Mouse (Mus musculus) stomach, embryonic 15.5 days (tissue): ENCODE measurements around the gene H2al1h. TPM values are rescaled to one million over a fixed set of nuclear protein-coding genes. Genes with fewer than 3 reads are reported as not detected.
"Not testable (repeated sequence)": the region's sequence is repeated elsewhere in the genome, so short reads cannot be mapped to it uniquely, and the experiment has no call there.

ENCODE experiments used
- ATAC-seq: fragments of 200-750 bp; cut with Nextera tagmentation; 2 replicates; pipeline ENCODE4 v1.8.0; 2017; ENCODE audit warnings: low read depth, moderate number of reproducible peaks, moderate TSS enrichment; ENCODE audit not compliant: insufficient read depth, low FRiP score
- H3K27ac ChIP-seq: fragments of 300-500 bp; sonication (generic); 2 replicates; pipeline ENCODE4 v1.5.1; 2015; ENCODE audit warnings: mild to moderate bottlenecking, inconsistent platforms
- H3K27me3 ChIP-seq: fragments of 300-500 bp; sonication (generic); replicated peaks from 2 replicates; pipeline ENCODE4 v1.6.1; 2015; ENCODE audit warnings: inconsistent platforms
- H3K36me3 ChIP-seq: fragments of 300-500 bp; sonication (generic); 2 replicates; pipeline ENCODE4 v1.6.1; 2015; ENCODE audit warnings: inconsistent platforms
- H3K4me1 ChIP-seq: fragments of 300-500 bp; sonication (generic); 2 replicates; pipeline ENCODE4 v1.6.1; 2015; ENCODE audit warnings: inconsistent platforms
- H3K4me2 ChIP-seq: fragments of 300-500 bp; sonication (generic); 2 replicates; pipeline ENCODE4 v1.6.1; 2015; ENCODE audit warnings: mild to moderate bottlenecking, inconsistent platforms
- H3K4me3 ChIP-seq: fragments of 300-500 bp; sonication (generic); replicated peaks from 2 replicates; pipeline ENCODE4 v1.5.1; 2015; ENCODE audit warnings: inconsistent platforms
- H3K9ac ChIP-seq: fragments of 300-500 bp; sonication (generic); 2 replicates; pipeline ENCODE4 v1.6.1; 2015; ENCODE audit warnings: inconsistent platforms
- H3K9me3 ChIP-seq: fragments of 300-500 bp; sonication (generic); 2 replicates; pipeline ENCODE4 v1.6.1; 2016; ENCODE audit warnings: inconsistent platforms
- WGBS: fragments of 180-500 bp; shearing (Covaris S2); methylation state at CpG from one replicate; pipeline ENCODE4 v1.1.7; 2015; 5-methylcytosine and 5-hydroxymethylcytosine counted together
- polyA plus RNA-seq: library from polyadenylated mRNA; unstranded; fragments of >200 nt; fragmentation: Nextera tagmentation; extraction: Ambion mirVana; gene quantifications from 2 replicates; pipeline ENCODE4 v1.2.1, GENCODE M21; 2015

H2al1h gene
- polyA plus RNA-seq: not detected in 2 replicates

DNA sequence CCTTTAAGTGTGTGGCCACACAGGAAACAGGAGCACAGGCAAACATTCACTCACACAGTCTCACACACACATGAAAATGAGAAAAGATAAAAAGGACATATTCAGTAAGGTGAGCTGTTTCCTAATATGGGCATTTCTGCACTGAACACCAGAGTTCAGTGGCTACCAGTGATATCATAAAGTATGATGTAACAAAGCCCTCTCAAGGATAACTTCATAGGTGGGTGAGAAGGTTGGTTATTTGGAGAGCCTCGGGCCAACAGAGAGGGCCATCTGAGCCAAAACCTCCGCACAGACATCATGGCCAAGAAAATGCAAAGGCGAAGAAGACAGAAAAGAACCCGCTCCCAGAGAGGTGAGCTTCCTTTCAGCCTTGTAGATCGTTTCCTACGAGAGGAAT is at the start of gene H2al1h:
TSS of gene H2al1h (plus strand) at position 301 of the 400 bp plus-strand sequence.
- not testable (repeated sequence) for ATAC-seq, H3K9ac ChIP-seq, H3K27me3 ChIP-seq, H3K36me3 ChIP-seq, H3K27ac ChIP-seq, H3K9me3 ChIP-seq, H3K4me1 ChIP-seq, H3K4me3 ChIP-seq, H3K4me2 ChIP-seq
- no CpG with 5 or more reads among the region's 6 CpGs for WGBS

- Histone ChIP-seq H3K27me3 (no peaks in the 10 kb centered on the region), H3K9me3 (no peaks in the 10 kb centered on the region), H3K27ac (no peak overlapping the region), H3K4me3 (no peak overlapping the region), H3K36me3 (no peaks in the 10 kb centered on the region), H3K4me1 (no peaks in the 10 kb centered on the region), H3K9ac (no peak overlapping the region), H3K4me2 (no peak overlapping the region)
- ATAC-seq: no peak
- WGBS: 68% methylated on average over 3 of the region's 3 CpGs
Observed at GRCm38 (mm10) chrX:11273190-11273589, 48.1 kb upstream of the H2al1h start.

DNA sequence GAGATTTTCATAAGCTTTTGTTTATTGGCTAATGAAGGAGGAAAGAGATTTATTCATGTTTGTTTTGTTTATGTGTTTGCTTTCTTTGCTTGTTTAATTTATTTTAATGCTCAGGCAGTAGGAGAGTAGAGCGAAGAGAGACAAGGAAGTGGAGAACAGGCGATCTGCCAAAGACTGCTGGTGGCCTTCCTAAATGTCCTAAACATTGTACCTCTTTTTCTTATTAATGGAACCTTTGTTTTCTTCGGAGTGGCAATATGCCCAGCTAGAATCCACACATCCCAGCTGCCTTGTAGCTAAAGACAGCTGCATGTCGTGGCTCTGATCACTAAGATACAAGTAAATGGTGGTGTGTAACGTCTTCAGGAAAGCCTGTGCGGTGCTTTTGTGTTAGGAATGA is 44.2 kb upstream of the H2al1h start:
- no peaks in the 10 kb centered on the region for H3K4me1 ChIP-seq
- no peak overlapping the region for H3K9ac ChIP-seq
- H3K9me3 ChIP-seq: no peaks in the 10 kb centered on the region
- no peak for ATAC-seq
- no peaks in the 10 kb centered on the region for H3K27me3 ChIP-seq
- no peak overlapping the region for H3K27ac ChIP-seq
- 66% methylated on average over 6 of the region's 6 CpGs for WGBS
- H3K36me3 ChIP-seq: no peaks in the 10 kb centered on the region
- no peak overlapping the region for H3K4me3 ChIP-seq
- no peak overlapping the region for H3K4me2 ChIP-seq

DNA sequence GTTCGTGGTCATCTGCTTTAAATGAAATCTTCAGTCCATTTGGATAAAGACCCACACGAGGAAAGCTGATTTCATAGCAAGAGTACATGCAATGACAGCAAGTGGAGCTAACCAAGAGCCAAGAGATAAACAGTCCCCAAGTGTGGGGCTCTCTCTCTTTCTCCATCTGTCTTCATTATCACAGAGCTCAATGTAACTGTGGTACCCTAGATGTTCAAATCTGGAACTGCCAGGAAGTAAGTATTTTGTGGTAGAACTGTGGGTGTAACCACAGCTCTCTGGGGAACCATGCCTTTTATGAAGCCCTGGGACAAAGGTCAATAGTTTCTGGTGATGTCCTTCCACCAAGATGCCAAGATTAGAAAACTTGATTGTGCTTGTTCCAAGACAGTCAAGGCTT is 40.6 kb upstream of the H2al1h start:
- H3K4me1 ChIP-seq: no peaks in the 10 kb centered on the region
- H3K4me3 ChIP-seq: no peak overlapping the region
- no peaks in the 10 kb centered on the region for H3K9me3 ChIP-seq
- no peaks in the 10 kb centered on the region for H3K27me3 ChIP-seq
- H3K4me2 ChIP-seq: no peak overlapping the region
- no peak overlapping the region for H3K27ac ChIP-seq
- H3K36me3 ChIP-seq: no peaks in the 10 kb centered on the region
- no peak for ATAC-seq
- WGBS: 68% methylated on average over 2 of the region's 2 CpGs
- H3K9ac ChIP-seq: no peak overlapping the region

GRCm38 (mm10) chrX:11288306-11288882 is 32.9 kb upstream of the H2al1h start:
- Histone ChIP-seq H3K9me3 (no peaks in the 10 kb centered on the region), H3K27ac (no peak overlapping the region), H3K4me3 (no peak overlapping the region), H3K27me3 (0 out of 2 replicates have a peak, but pooled peaks cover 5% of the 10 kb centered on the region), H3K4me2 (no peak overlapping the region), H3K9ac (no peak overlapping the region), H3K36me3 (no peaks in the 10 kb centered on the region), H3K4me1 (0 out of 2 replicates have a peak, but pooled peaks cover 3% of the 10 kb centered on the region)
- WGBS: 46% methylated on average over 14 of the region's 14 CpGs
- ATAC-seq: no peak

- H3K4me2 ChIP-seq: no peak overlapping the region
- H3K9ac ChIP-seq: no peak overlapping the region
- H3K4me3 ChIP-seq: no peak overlapping the region
- no peak for ATAC-seq
- no peaks in the 10 kb centered on the region for H3K36me3 ChIP-seq
- 0 out of 2 replicates have a peak, but pooled peaks cover 5% of the 10 kb centered on the region for H3K27me3 ChIP-seq
- H3K9me3 ChIP-seq: no peaks in the 10 kb centered on the region
- H3K27ac ChIP-seq: no peak overlapping the region
- H3K4me1 ChIP-seq: 0 out of 2 replicates have a peak, but pooled peaks cover 3% of the 10 kb centered on the region
- WGBS: 74% methylated on average over 4 of the region's 4 CpGs
Observed at GRCm38 (mm10) chrX:11289244-11289643, 32.0 kb upstream of the H2al1h start.

GRCm38 (mm10) chrX:11298957-11299356 is 22.3 kb upstream of the H2al1h start, which contains the start of gene H2al1a:
H2al1a (plus strand) TSS chrX:11299257.
- H3K4me1 ChIP-seq, H3K4me3 ChIP-seq, H3K9ac ChIP-seq, ATAC-seq, H3K9me3 ChIP-seq, H3K36me3 ChIP-seq, H3K27me3 ChIP-seq, H3K4me2 ChIP-seq, H3K27ac ChIP-seq: not testable (repeated sequence)
- no CpG with 5 or more reads among the region's 3 CpGs for WGBS

GRCm38 (mm10) chrX:11302132-11302531 is 19.2 kb upstream of the H2al1h start, which contains the start of gene H2al1b:
H2al1b (plus strand) TSS chrX:11302432.
- H3K27me3 ChIP-seq, ATAC-seq, H3K36me3 ChIP-seq, H3K4me3 ChIP-seq, H3K4me1 ChIP-seq, H3K4me2 ChIP-seq, H3K27ac ChIP-seq, H3K9ac ChIP-seq, H3K9me3 ChIP-seq: not testable (repeated sequence)
- WGBS: 91% methylated on average over 1 of the region's 3 CpGs

- H3K9ac ChIP-seq, ATAC-seq, H3K27me3 ChIP-seq, H3K27ac ChIP-seq, H3K4me2 ChIP-seq, H3K36me3 ChIP-seq, H3K9me3 ChIP-seq, H3K4me1 ChIP-seq, H3K4me3 ChIP-seq: not testable (repeated sequence)
- 90% methylated on average over 1 of the region's 6 CpGs for WGBS
Observed at GRCm38 (mm10) chrX:11305355-11305754, 15.9 kb upstream of the H2al1h start, which contains the start of gene H2al1c. H2al1c (plus strand) TSS chrX:11305655.

DNA sequence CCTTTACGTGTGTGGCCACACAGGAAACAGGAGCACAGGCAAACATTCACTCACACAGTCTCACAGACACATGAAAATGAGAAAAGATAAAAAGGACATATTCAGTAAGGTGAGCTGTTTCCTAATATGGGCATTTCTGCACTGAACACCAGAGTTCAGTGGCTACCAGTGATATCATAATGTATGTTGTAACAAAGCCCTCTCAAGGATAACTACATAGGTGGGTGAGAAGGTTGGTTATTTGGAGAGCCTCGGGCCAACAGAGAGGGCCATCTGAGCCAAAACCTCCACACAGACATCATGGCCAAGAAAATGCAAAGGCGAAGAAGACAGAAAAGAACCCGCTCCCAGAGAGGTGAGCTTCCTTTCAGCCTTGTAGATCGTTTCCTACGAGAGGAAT is 12.8 kb upstream of the H2al1h start, which contains the start of gene H2al1d:
TSS of gene H2al1d (plus strand) at position 301 of the 400 bp plus-strand sequence.
- not testable (repeated sequence) for H3K27ac ChIP-seq, H3K4me2 ChIP-seq, H3K27me3 ChIP-seq, ATAC-seq, H3K9ac ChIP-seq, H3K4me1 ChIP-seq, H3K9me3 ChIP-seq, H3K36me3 ChIP-seq, H3K4me3 ChIP-seq
- no CpG with 5 or more reads among the region's 6 CpGs for WGBS

GRCm38 (mm10) chrX:11311634-11312033 is 9.7 kb upstream of the H2al1h start, which contains the start of gene H2al1e:
H2al1e (plus strand) TSS chrX:11311934.
- H3K27me3 ChIP-seq, H3K4me3 ChIP-seq, H3K4me1 ChIP-seq, H3K36me3 ChIP-seq, H3K27ac ChIP-seq, H3K9me3 ChIP-seq, H3K4me2 ChIP-seq, H3K9ac ChIP-seq, ATAC-seq: not testable (repeated sequence)
- no CpG with 5 or more reads among the region's 3 CpGs for WGBS

DNA sequence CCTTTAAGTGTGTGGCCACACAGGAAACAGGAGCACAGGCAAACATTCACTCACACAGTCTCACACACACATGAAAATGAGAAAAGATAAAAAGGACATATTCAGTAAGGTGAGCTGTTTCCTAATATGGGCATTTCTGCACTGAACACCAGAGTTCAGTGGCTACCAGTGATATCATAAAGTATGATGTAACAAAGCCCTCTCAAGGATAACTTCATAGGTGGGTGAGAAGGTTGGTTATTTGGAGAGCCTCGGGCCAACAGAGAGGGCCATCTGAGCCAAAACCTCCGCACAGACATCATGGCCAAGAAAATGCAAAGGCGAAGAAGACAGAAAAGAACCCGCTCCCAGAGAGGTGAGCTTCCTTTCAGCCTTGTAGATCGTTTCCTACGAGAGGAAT is 6.4 kb upstream of the H2al1h start, which contains the start of gene H2al1f:
TSS of gene H2al1f (plus strand) at position 301 of the 400 bp plus-strand sequence.
- not testable (repeated sequence) for H3K4me3 ChIP-seq, H3K4me1 ChIP-seq, H3K27me3 ChIP-seq, H3K9me3 ChIP-seq, H3K36me3 ChIP-seq, H3K9ac ChIP-seq, ATAC-seq, H3K4me2 ChIP-seq, H3K27ac ChIP-seq
- WGBS: no CpG with 5 or more reads among the region's 6 CpGs
